Mouse (Mus musculus): Measurements from ENCODE around the gene Tmem136.

DNA sequence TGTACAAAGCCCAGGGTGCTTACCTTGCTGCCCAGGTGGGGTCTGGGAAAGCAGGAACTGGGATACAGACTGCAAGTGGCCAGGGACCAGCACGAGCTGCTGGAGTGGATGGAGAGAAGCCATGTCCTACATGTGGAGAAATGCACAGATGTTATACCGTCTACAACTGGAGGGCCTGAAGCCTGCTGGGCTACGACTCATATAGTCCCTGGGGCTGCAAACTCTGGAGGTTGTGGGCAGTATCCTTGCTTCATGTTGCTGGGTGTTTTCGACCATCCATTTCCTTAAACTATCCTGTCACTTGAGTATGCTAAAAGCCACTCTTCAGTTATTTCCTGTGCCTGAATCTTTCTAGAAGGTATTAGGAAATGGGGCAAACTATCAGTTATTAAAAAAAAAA lies 28.8 kb upstream of the Tmem136 start:
- TF ChIP-seq CTCF (IDR thresholded peaks at IDR 0.05; ENCODE audit: low read depth) (no peak), EP300 (IDR thresholded peaks at IDR 0.05; ENCODE audit: low read depth) (no peak)
